ENCODE assay signal across 8 mouse cellular contexts in the genomic region with DNA sequence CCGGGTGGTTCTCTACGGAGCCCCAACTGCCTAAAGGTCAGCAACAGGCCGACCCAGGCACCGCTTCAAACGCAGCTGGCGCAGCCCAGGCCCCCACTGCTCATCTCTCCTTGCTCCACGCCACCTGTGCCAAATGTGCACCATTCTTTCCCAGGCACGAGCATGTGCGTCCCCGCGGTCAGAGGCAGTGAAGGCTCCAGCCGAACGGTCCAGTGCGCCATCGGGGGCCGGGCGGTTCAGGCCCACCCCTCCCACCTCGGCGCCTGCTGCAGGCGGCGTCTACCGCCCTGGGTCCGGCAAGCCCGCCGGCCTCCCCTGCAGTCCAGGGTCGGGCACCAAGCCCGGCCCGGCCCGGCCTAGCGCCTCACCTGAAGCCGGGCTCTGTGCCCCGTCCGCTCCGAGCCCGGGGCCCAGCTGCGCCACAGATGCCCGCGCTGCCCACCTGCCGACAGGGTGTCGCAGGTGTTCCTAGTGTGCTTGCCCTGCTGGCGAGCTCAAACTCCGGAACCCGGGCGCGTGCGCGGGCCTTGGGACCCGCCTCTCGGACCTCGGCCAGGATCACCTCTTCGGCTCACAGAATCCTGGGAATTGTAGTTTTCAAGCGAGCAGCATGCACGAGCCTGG. TPM values are rescaled to one million over a fixed set of nuclear protein-coding genes. Genes with fewer than 3 reads are reported as not detected.
DNase-seq lines count a peak whose midpoint lies in the region; ATAC-seq and TF ChIP-seq lines count a peak whose summit lies in the region.

No protein-coding gene starts in this region.

- peak; percentile 91 for DNase-seq in cerebellum, adult 11 months
- DNase-seq in heart, postnatal 0 days (ENCODE audit: low spot score): peak; percentile 76
- DNase-seq in kidney, postnatal 4 days: peak; percentile 89 to 91
- DNase-seq in liver, embryonic 14.5 days (ENCODE audit: low read depth in 3 of 3, low spot score in 3 of 3): peak in 1 of 3 experiments; percentile 18
- DNase-seq in thymus, postnatal 36 days: peak; percentile 39 to 65

- no peak for TF ChIP-seq CTCF in ES-Bruce4 (IDR thresholded peaks at IDR 0.05; ENCODE audit: low read depth, low read length)
- TF ChIP-seq CTCF in heart, postnatal 0 days (IDR thresholded peaks at IDR 0.05; ENCODE audit: low read depth): no peak
- TF ChIP-seq CTCF in liver, embryonic 14.5 days (IDR thresholded peaks at IDR 0.05; ENCODE audit: low read depth): no peak

- H3K27me3 ChIP-seq in ES-Bruce4 (ENCODE audit: control insufficient read depth, insufficient read depth, low read length, poor library complexity, severe bottlenecking): no peaks in the 10 kb centered on the region
- H3K27me3 ChIP-seq in forebrain, embryonic 15.5 days: no peaks in the 10 kb centered on the region
- no peaks in the 10 kb centered on the region for H3K27me3 ChIP-seq in heart, postnatal 0 days (ENCODE audit: control insufficient read depth, insufficient read depth, low read length)
- peaks cover 5% of the 10 kb centered on the region; the same call in 1 of the 2 replicates for H3K27me3 ChIP-seq in liver, embryonic 14.5 days (ENCODE audit: control insufficient read depth, insufficient read depth, low read length)
- no peaks in the 10 kb centered on the region for H3K27me3 ChIP-seq in neural tube, embryonic 15.5 days (replicated peaks)

- H3K9me3 ChIP-seq in ES-Bruce4 (replicated peaks; ENCODE audit: control insufficient read depth, insufficient read depth, low read length, poor library complexity, severe bottlenecking): no peaks in the 10 kb centered on the region
- no peaks in the 10 kb centered on the region for H3K9me3 ChIP-seq in forebrain, embryonic 15.5 days
- no peaks in the 10 kb centered on the region for H3K9me3 ChIP-seq in heart, postnatal 0 days (replicated peaks; ENCODE audit: control insufficient read depth, low read length)
- no peaks in the 10 kb centered on the region for H3K9me3 ChIP-seq in liver, embryonic 14.5 days (ENCODE audit: control insufficient read depth, low read length)
- no peaks in the 10 kb centered on the region for H3K9me3 ChIP-seq in neural tube, embryonic 15.5 days (replicated peaks)

- no peak for TF ChIP-seq EP300 in ES-Bruce4 (IDR thresholded peaks at IDR 0.05; ENCODE audit: insufficient read depth, low read depth, low read length)
- TF ChIP-seq EP300 in heart, postnatal 0 days (IDR thresholded peaks at IDR 0.05; ENCODE audit: low read depth): no peak
- TF ChIP-seq EP300 in liver, embryonic 14.5 days (IDR thresholded peaks at IDR 0.05; ENCODE audit: low read depth): no peak

- peak overlapping the region; percentile 80 for H3K9ac ChIP-seq in ES-Bruce4 (ENCODE audit: low read depth, poor library complexity, severe bottlenecking)
- peak overlapping the region; percentile 74 for H3K9ac ChIP-seq in forebrain, embryonic 15.5 days (replicated peaks)
- peak overlapping the region; percentile 77 for H3K9ac ChIP-seq in heart, postnatal 0 days (replicated peaks; ENCODE audit: low read depth, low read length)
- peak overlapping the region; percentile 20; the same call in 1 of the 2 replicates for H3K9ac ChIP-seq in liver, embryonic 14.5 days (replicated peaks)
- H3K9ac ChIP-seq in neural tube, embryonic 15.5 days (replicated peaks): peak overlapping the region; percentile 85

- H3K4me1 ChIP-seq in ES-Bruce4 (ENCODE audit: control insufficient read depth, insufficient read depth, low read length): no peaks in the 10 kb centered on the region
- peaks cover 17% of the 10 kb centered on the region for H3K4me1 ChIP-seq in forebrain, embryonic 15.5 days
- no peaks in the 10 kb centered on the region for H3K4me1 ChIP-seq in heart, postnatal 0 days (ENCODE audit: control insufficient read depth, insufficient read depth)
- 0 out of 4 replicates have a peak, but pooled peaks cover 0 to 2% of the 10 kb centered on the region in 2 experiments for H3K4me1 ChIP-seq in liver, embryonic 14.5 days (replicated peaks; ENCODE audit: control insufficient read depth in 2 of 2, insufficient read depth in 2 of 2, low read length in 1 of 2)
- peaks cover 26% of the 10 kb centered on the region for H3K4me1 ChIP-seq in neural tube, embryonic 15.5 days

- H3K4me2 ChIP-seq in forebrain, embryonic 15.5 days (replicated peaks): peak overlapping the region; percentile 85
- peak overlapping the region; percentile 100 for H3K4me2 ChIP-seq in heart, postnatal 0 days (ENCODE audit: low read depth, low read length)
- peak overlapping the region; percentile 63 for H3K4me2 ChIP-seq in liver, embryonic 14.5 days (ENCODE audit: low read depth)
- H3K4me2 ChIP-seq in neural tube, embryonic 15.5 days: peak overlapping the region; percentile 87

- peak; percentile 88 for ATAC-seq in forebrain, embryonic 15.5 days (replicated peaks)
- ATAC-seq in heart, postnatal 0 days (ENCODE audit: insufficient read depth, low read depth): peak; percentile 82
- ATAC-seq in liver, embryonic 14.5 days (ENCODE audit: insufficient read depth): peak; percentile 48
- peak; percentile 93 for ATAC-seq in neural tube, embryonic 15.5 days (ENCODE audit: low FRiP score)

- peak overlapping the region; percentile 95 for H3K4me3 ChIP-seq in ES-Bruce4 (ENCODE audit: low read depth, low read length)
- peak overlapping the region; percentile 73 for H3K4me3 ChIP-seq in forebrain, embryonic 15.5 days
- H3K4me3 ChIP-seq in heart, postnatal 0 days (ENCODE audit: low read depth, low read length): peak overlapping the region; percentile 76
- peak overlapping the region; percentile 46 to 59 for H3K4me3 ChIP-seq in liver, embryonic 14.5 days (ENCODE audit: insufficient read depth in 1 of 2, low read depth in 2 of 2, low read length in 2 of 2)
- peak overlapping the region; percentile 88 for H3K4me3 ChIP-seq in neural tube, embryonic 15.5 days (replicated peaks)

- no peaks in the 10 kb centered on the region for H3K36me3 ChIP-seq in ES-Bruce4 (ENCODE audit: control insufficient read depth, insufficient read depth, low read length, poor library complexity, severe bottlenecking)
- no peaks in the 10 kb centered on the region for H3K36me3 ChIP-seq in forebrain, embryonic 15.5 days
- no peaks in the 10 kb centered on the region for H3K36me3 ChIP-seq in heart, postnatal 0 days (replicated peaks; ENCODE audit: control insufficient read depth, insufficient read depth, low read length)
- H3K36me3 ChIP-seq in liver, embryonic 14.5 days (replicated peaks; ENCODE audit: control insufficient read depth, insufficient read depth, low read depth): no peaks in the 10 kb centered on the region
- no peaks in the 10 kb centered on the region for H3K36me3 ChIP-seq in neural tube, embryonic 15.5 days

- H3K27ac ChIP-seq in ES-Bruce4 (ENCODE audit: insufficient read depth, low read length): no peak overlapping the region
- no peak overlapping the region for H3K27ac ChIP-seq in forebrain, embryonic 15.5 days (replicated peaks)
- no peak overlapping the region for H3K27ac ChIP-seq in heart, postnatal 0 days (ENCODE audit: low read depth)
- no peak overlapping the region for H3K27ac ChIP-seq in liver, embryonic 14.5 days
- H3K27ac ChIP-seq in neural tube, embryonic 15.5 days (replicated peaks): peak overlapping the region; percentile 45

- peak; percentile 44 for TF ChIP-seq POLR2A in ES-Bruce4 (IDR thresholded peaks at IDR 0.05; ENCODE audit: insufficient read depth, low read length)

- under 1% methylated on average over 53 of the region's 53 CpGs for WGBS in forebrain, embryonic 15.5 days
- WGBS in heart, postnatal 0 days: under 1% methylated on average over 53 of the region's 53 CpGs
- WGBS in liver, embryonic 14.5 days (ENCODE audit: insufficient replicate concordance): under 1% methylated on average over 53 of the region's 53 CpGs
- WGBS in neural tube, embryonic 15.5 days: under 1% methylated on average over 53 of the region's 53 CpGs

RNA-seq across cellular contexts. Expression of a gene that starts 1.3 kb away (rescaled TPM):
- 7.5 and 7.9 TPM in 2 replicates for polyA plus RNA-seq in ES-Bruce4 (2011; ENCODE audit: insufficient read depth, insufficient read length, low read depth, missing spikeins)
- 23.9 and 28.3 TPM in 2 replicates for polyA plus RNA-seq in forebrain, embryonic 15.5 days (2015; fragmentation: Nextera tagmentation; extraction: Ambion mirVana)
- total RNA-seq in heart, postnatal 0 days (2014; rRNA removed; ENCODE audit: low replicate concordance): 14.2 and 19.4 TPM in 2 replicates
- polyA plus RNA-seq in heart, postnatal 0 days (2015; fragmentation: Nextera tagmentation; extraction: Ambion mirVana): 6.9 and 7.9 TPM in 2 replicates
- polyA plus RNA-seq in liver, embryonic 14.5 days (2012; rRNA removed): 1.9 and 2.0 TPM in 2 replicates
- polyA plus RNA-seq in liver, embryonic 14.5 days (2014; fragmentation: Nextera tagmentation; extraction: Ambion mirVana): 1.7 and 2.2 TPM in 2 replicates
- polyA plus RNA-seq in neural tube, embryonic 15.5 days (2015; fragmentation: Nextera tagmentation; extraction: Ambion mirVana): 34.3 and 37.8 TPM in 2 replicates

RNA-seq across cellular contexts. Expression of a gene that starts 44.8 kb away (rescaled TPM):
- polyA plus RNA-seq in ES-Bruce4 (2011; ENCODE audit: insufficient read depth, insufficient read length, low read depth, missing spikeins): not detected in 2 replicates
- 1.4 TPM in 2 replicates for polyA plus RNA-seq in forebrain, embryonic 15.5 days (2015; fragmentation: Nextera tagmentation; extraction: Ambion mirVana)
- 1.1 and 3.1 TPM in 2 replicates for total RNA-seq in heart, postnatal 0 days (2014; rRNA removed; ENCODE audit: low replicate concordance)
- 0.78 and 0.85 TPM in 2 replicates for polyA plus RNA-seq in heart, postnatal 0 days (2015; fragmentation: Nextera tagmentation; extraction: Ambion mirVana)
- 0.08 and 0.14 TPM in 2 replicates for polyA plus RNA-seq in liver, embryonic 14.5 days (2012; rRNA removed)
- 0.10 and 0.13 TPM in 2 replicates for polyA plus RNA-seq in liver, embryonic 14.5 days (2014; fragmentation: Nextera tagmentation; extraction: Ambion mirVana)
- polyA plus RNA-seq in neural tube, embryonic 15.5 days (2015; fragmentation: Nextera tagmentation; extraction: Ambion mirVana): 1.9 and 2.4 TPM in 2 replicates

Comparison
In these comparisons a context has a peak if more than half of its experiments do, and no peak if none do; other contexts are left out.
1. H3K9ac ChIP-seq: peak in every context shown above with its lines; median percentile 85 in neural tube, embryonic 15.5 days; 80 in ES-Bruce4; 77 in heart, postnatal 0 days; 74 in forebrain, embryonic 15.5 days; 20 in liver, embryonic 14.5 days.